Mouse (Mus musculus) heart, embryonic 13.5 days (tissue): ENCODE measurements around the gene Stap2. TPM values are rescaled to one million over a fixed set of nuclear protein-coding genes. Genes with fewer than 3 reads are reported as not detected.
A peak's percentile ranks its signal among the peaks of the same experiment; 100 is the strongest.

ENCODE experiments used
- ATAC-seq: fragments of 200-750 bp; cut with Nextera tagmentation; 2 replicates; pipeline ENCODE4 v1.8.0; 2017; ENCODE audit warnings: moderate TSS enrichment; ENCODE audit not compliant: insufficient number of reproducible peaks, low FRiP score, low TSS enrichment; ENCODE audit errors: extremely low read depth
- H3K27ac ChIP-seq: fragments of 300-500 bp; sonication (generic); replicated peaks from 2 replicates; pipeline ENCODE4 v1.5.1; 2015; ENCODE audit warnings: moderate library complexity, mild to moderate bottlenecking, inconsistent platforms
- H3K27me3 ChIP-seq: fragments of 300-500 bp; sonication (generic); replicated peaks from 2 replicates; pipeline ENCODE4 v1.6.1; 2015; ENCODE audit warnings: mild to moderate bottlenecking, inconsistent platforms
- H3K36me3 ChIP-seq: fragments of 300-500 bp; sonication (generic); 2 replicates; pipeline ENCODE4 v1.6.1; 2015; ENCODE audit warnings: mild to moderate bottlenecking, inconsistent platforms
- H3K4me1 ChIP-seq: fragments of 300-500 bp; sonication (generic); 2 replicates; pipeline ENCODE4 v1.6.1; 2015; ENCODE audit warnings: inconsistent platforms
- H3K4me2 ChIP-seq: fragments of 300-500 bp; sonication (generic); 2 replicates; pipeline ENCODE4 v1.6.1; 2015; ENCODE audit warnings: inconsistent platforms, mild to moderate bottlenecking, moderate library complexity
- H3K4me3 ChIP-seq: fragments of 300-500 bp; sonication (generic); 2 replicates; pipeline ENCODE4 v1.5.1; 2015; ENCODE audit warnings: moderate library complexity, mild to moderate bottlenecking, inconsistent platforms
- H3K9ac ChIP-seq: fragments of 300-500 bp; sonication (generic); 2 replicates; pipeline ENCODE4 v1.6.1; 2015; ENCODE audit warnings: inconsistent platforms, mild to moderate bottlenecking, moderate library complexity
- H3K9me3 ChIP-seq: fragments of 300-500 bp; sonication (generic); 2 replicates; pipeline ENCODE4 v1.6.1; 2016; ENCODE audit warnings: inconsistent platforms
- WGBS: fragments of 180-500 bp; shearing (Covaris S2); methylation state at CpG from one replicate; pipeline ENCODE4 v1.1.7; 2015; ENCODE audit warnings: mixed read lengths; 5-methylcytosine and 5-hydroxymethylcytosine counted together
- polyA plus RNA-seq: library from polyadenylated mRNA; unstranded; fragments of >200 nt; fragmentation: Nextera tagmentation; extraction: Ambion mirVana; gene quantifications from 2 replicates; pipeline ENCODE4 v1.2.1, GENCODE M21; 2015

The Stap2 gene
- polyA plus RNA-seq, 1 experiment from 2014 or later, result 11.9 TPM

- WGBS, result 85% methylated on average over 9 of the region's 9 CpGs
- H3K9me3 ChIP-seq, result no peaks in the 10 kb centered on the region
- no peak overlapping the region for H3K4me2 ChIP-seq
- H3K27me3 ChIP-seq, result no peaks in the 10 kb centered on the region
- H3K36me3 ChIP-seq, result peaks cover 93% of the 10 kb centered on the region
- H3K4me1 ChIP-seq, result peaks cover 4% of the 10 kb centered on the region
- no peak for ATAC-seq
- H3K4me3 ChIP-seq, result no peak overlapping the region
- no peak overlapping the region for H3K9ac ChIP-seq
- H3K27ac ChIP-seq, result no peak overlapping the region
Observed at GRCm38 (mm10) chr17:56015293-56015692, 9.9 kb upstream of the Stap2 start.

GRCm38 (mm10) chr17:56011441-56011840 is 6.1 kb upstream of the Stap2 start:
- H3K4me1 ChIP-seq, result peaks cover 24% of the 10 kb centered on the region
- no peak for ATAC-seq
- no peaks in the 10 kb centered on the region for H3K9me3 ChIP-seq
- peaks cover 55% of the 10 kb centered on the region for H3K36me3 ChIP-seq
- no peak overlapping the region for H3K27ac ChIP-seq
- 80% methylated on average over 7 of the region's 7 CpGs for WGBS
- H3K4me2 ChIP-seq, result no peak overlapping the region
- H3K4me3 ChIP-seq, result no peak overlapping the region
- H3K27me3 ChIP-seq, result no peaks in the 10 kb centered on the region
- H3K9ac ChIP-seq, result no peak overlapping the region

- no peak for ATAC-seq
- 0 out of 2 replicates have a peak overlapping the region, but pooled peaks have one; percentile 90 for H3K9ac ChIP-seq
- no peaks in the 10 kb centered on the region for H3K27me3 ChIP-seq
- H3K36me3 ChIP-seq, result peaks cover 47% of the 10 kb centered on the region
- WGBS, result 15% methylated on average over 9 of the region's 9 CpGs
- H3K9me3 ChIP-seq, result no peaks in the 10 kb centered on the region
- peak overlapping the region; percentile 83 for H3K4me3 ChIP-seq
- no peak overlapping the region for H3K27ac ChIP-seq
- H3K4me2 ChIP-seq, result peak overlapping the region; percentile 99
- H3K4me1 ChIP-seq, result peaks cover 24% of the 10 kb centered on the region
Observed at GRCm38 (mm10) chr17:56010681-56011080, 5.3 kb upstream of the Stap2 start.

- H3K27me3 ChIP-seq, result 0 out of 2 replicates have a peak, but pooled peaks cover 1% of the 10 kb centered on the region
- no peak for ATAC-seq
- H3K4me2 ChIP-seq, result peak overlapping the region; percentile 99
- WGBS, result 70% methylated on average over 14 of the region's 14 CpGs
- no peak overlapping the region for H3K27ac ChIP-seq
- peak overlapping the region; percentile 83 for H3K4me3 ChIP-seq
- H3K4me1 ChIP-seq, result peaks cover 24% of the 10 kb centered on the region
- H3K9ac ChIP-seq, result peak overlapping the region; percentile 90
- H3K36me3 ChIP-seq, result peaks cover 43% of the 10 kb centered on the region
- no peaks in the 10 kb centered on the region for H3K9me3 ChIP-seq
Observed at GRCm38 (mm10) chr17:56010255-56010654, 4.9 kb upstream of the Stap2 start.

GRCm38 (mm10) chr17:56009962-56010240 is 4.5 kb upstream of the Stap2 start:
- no peaks in the 10 kb centered on the region for H3K9me3 ChIP-seq
- ATAC-seq, result no peak
- WGBS, result 28% methylated on average over 2 of the region's 2 CpGs

GRCm38 (mm10) chr17:56009088-56009961 is 3.9 kb upstream of the Stap2 start:
- Histone ChIP-seq H3K36me3 (peaks cover 34% of the 10 kb centered on the region), H3K27me3 (0 out of 2 replicates have a peak, but pooled peaks cover 11% of the 10 kb centered on the region)
- WGBS, result under 1% methylated on average over 58 of the region's 62 CpGs

More at GRCm38 (mm10) chr17:56009962-56010240, 4.5 kb upstream of the Stap2 start:
- Histone ChIP-seq H3K9ac (peak overlapping the region; percentile 90), H3K27me3 (0 out of 2 replicates have a peak, but pooled peaks cover 5% of the 10 kb centered on the region), H3K4me2 (peak overlapping the region; percentile 99), H3K4me1 (peaks cover 24% of the 10 kb centered on the region), H3K4me3 (peak overlapping the region; percentile 83), H3K27ac (no peak overlapping the region), H3K36me3 (peaks cover 39% of the 10 kb centered on the region)

GRCm38 (mm10) chr17:56008356-56009087 is 3.1 kb upstream of the Stap2 start:
- H3K4me2 ChIP-seq, result peak overlapping the region; percentile 99
- under 1% methylated on average over 21 of the region's 21 CpGs for WGBS

More at GRCm38 (mm10) chr17:56009088-56009961, 3.9 kb upstream of the Stap2 start:
- Histone ChIP-seq H3K9ac (peak overlapping the region; percentile 90), H3K27ac (peak overlapping the region; percentile 87), H3K4me1 (peaks cover 24% of the 10 kb centered on the region), H3K4me2 (peak overlapping the region; percentile 99), H3K9me3 (no peaks in the 10 kb centered on the region), H3K4me3 (peak overlapping the region; percentile 83)
- peak; percentile 80 for ATAC-seq

GRCm38 (mm10) chr17:56007444-56008355 is 2.3 kb upstream of the Stap2 start:
- Histone ChIP-seq H3K27ac (peak overlapping the region; percentile 87), H3K4me3 (peak overlapping the region; percentile 83), H3K27me3 (peaks cover 27% of the 10 kb centered on the region), H3K4me1 (peaks cover 24% of the 10 kb centered on the region), H3K9ac (peak overlapping the region; percentile 72), H3K36me3 (peaks cover 19% of the 10 kb centered on the region), H3K9me3 (no peaks in the 10 kb centered on the region), H3K4me2 (peak overlapping the region; percentile 99)
- WGBS, result 21% methylated on average over 14 of the region's 14 CpGs
- no peak for ATAC-seq

More at GRCm38 (mm10) chr17:56008356-56009087, 3.1 kb upstream of the Stap2 start:
- ATAC-seq, result peak; percentile 81
- Histone ChIP-seq H3K4me3 (peak overlapping the region; percentile 83), H3K4me1 (peaks cover 24% of the 10 kb centered on the region), H3K9ac (peak overlapping the region; percentile 90), H3K36me3 (peaks cover 26% of the 10 kb centered on the region), H3K9me3 (no peaks in the 10 kb centered on the region), H3K27ac (peak overlapping the region; percentile 87), H3K27me3 (peaks cover 19% of the 10 kb centered on the region; the same call in 1 of the 2 replicates)

GRCm38 (mm10) chr17:56006956-56007355 is 1.6 kb upstream of the Stap2 start:
- Histone ChIP-seq H3K4me3 (no peak overlapping the region), H3K27me3 (peaks cover 29% of the 10 kb centered on the region), H3K27ac (peak overlapping the region; percentile 87; the same call in 1 of the 2 replicates), H3K9me3 (no peaks in the 10 kb centered on the region), H3K4me1 (peaks cover 24% of the 10 kb centered on the region), H3K4me2 (0 out of 2 replicates have a peak overlapping the region, but pooled peaks have one; percentile 99), H3K9ac (no peak overlapping the region), H3K36me3 (peaks cover 12% of the 10 kb centered on the region)
- ATAC-seq, result no peak
- 47% methylated on average over 10 of the region's 10 CpGs for WGBS

- no peaks in the 10 kb centered on the region for H3K9me3 ChIP-seq
- peaks cover 10% of the 10 kb centered on the region for H3K4me1 ChIP-seq
- H3K4me2 ChIP-seq, result no peak overlapping the region
- no peak overlapping the region for H3K4me3 ChIP-seq
- no peak overlapping the region for H3K9ac ChIP-seq
- H3K27me3 ChIP-seq, result peaks cover 55% of the 10 kb centered on the region
- WGBS, result 69% methylated on average over 3 of the region's 3 CpGs
- ATAC-seq, result no peak
- 0 out of 2 replicates have a peak, but pooled peaks cover 1% of the 10 kb centered on the region for H3K36me3 ChIP-seq
- no peak overlapping the region for H3K27ac ChIP-seq
Observed at GRCm38 (mm10) chr17:56003000-56003399, 2.4 kb downstream of the Stap2 start.
